Mouse (Mus musculus) kidney, postnatal 4 days (tissue): ENCODE data around the gene Rrp12.
"Not testable (repeated sequence)": the region's sequence is repeated elsewhere in the genome, so short reads cannot be mapped to it uniquely, and the experiment has no call there.

Experiments used
- DNase-seq, 2 experiments: peaks; one replicate each; pipeline ENCODE4 v3.0.0; 2021; ENCODE audit warnings: mixed read lengths in 2 of 2

Gene Rrp12

DNA sequence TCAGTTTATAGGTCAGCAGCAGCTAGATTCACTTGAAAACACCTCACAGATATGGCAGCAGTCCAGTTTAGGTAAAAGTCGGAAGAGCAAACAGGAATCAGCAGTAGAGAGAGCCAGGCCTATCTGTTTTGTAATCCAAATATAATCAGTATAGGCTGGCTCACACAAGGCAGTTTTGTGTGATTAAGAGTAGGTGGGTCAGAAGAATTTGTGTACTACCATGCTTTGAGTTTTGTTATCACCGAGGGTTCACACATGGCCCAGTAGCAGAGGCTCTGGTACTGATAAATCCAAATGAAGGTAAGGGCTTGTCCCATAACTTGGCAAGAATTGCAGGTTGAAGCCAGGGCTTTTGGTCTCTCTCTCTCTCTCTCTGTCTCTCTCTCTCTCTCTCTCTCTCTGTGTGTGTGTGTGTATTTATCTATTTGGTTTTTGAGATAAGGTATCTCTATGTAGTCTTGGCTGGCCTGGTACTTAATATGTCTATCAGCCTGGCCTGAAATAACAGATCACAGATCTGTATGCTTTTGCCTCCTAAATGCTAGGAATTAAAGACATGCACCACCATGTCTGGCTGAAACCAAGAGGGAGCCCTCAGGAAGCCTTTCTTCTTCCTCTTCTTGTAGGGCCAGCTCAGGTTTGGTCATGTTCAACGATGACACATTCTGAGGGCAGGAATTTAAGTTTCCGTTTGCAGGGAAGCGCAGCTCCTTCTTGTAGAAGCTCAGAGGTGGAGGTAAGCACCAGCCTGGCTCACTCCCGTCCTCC lies 10.5 kb upstream of the Rrp12 start:
- DNase-seq = no peak

DNA sequence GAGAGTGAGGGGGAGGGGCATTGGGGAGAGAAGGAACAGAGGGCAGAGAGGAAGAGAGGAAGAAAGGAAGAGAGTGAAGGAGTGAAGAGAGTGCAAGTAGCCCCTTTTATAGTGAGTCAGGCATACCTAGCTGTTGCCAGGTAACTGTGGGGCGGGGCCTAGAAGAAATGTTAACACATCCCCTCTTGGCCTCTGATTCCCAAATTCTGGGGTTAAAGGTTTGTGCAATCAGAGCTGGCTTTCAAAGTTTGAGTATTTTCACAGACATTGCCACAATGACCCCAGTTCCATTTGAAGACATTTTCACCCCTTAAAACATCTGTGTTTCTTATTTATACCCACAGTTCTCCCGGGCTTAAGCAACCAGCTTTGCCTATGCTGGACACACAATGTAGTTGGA lies 9.3 kb upstream of the Rrp12 start:
- no peak for DNase-seq

DNA sequence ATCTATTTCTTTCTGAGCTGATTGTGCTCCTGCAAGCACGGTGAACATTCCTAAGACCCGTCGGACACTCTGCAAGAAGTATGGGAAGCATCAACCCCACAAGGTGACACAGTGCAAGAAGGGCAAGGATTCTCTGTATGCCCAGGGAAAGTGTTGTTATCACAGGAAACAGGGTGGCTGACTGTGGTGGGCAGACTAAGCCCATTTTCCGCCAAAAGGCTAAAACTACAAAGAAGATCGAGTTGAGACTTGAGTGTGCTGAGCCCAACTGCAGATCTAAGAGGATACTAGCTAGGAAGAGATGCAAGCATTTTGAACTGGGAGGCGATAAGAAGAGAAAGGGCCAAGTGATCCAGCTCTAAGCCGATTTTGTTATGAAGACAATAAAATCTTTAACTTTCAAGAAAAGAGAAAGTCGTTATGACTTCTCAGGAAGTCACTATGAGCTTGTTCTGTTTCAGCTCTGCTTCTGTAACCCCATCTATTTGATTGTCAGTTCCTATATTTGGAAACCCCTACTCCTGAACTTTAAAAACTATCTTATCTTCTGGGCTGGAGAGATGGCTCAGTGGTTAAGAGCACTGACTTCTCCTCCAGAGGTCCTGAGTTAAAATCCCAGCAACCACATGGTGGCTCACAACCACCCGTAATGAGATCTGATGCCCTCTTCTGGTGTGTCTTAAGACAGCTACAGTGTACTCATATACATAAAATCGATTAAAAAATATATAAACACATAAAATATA lies 7.0 kb upstream of the Rrp12 start:
- DNase-seq = no peak

DNA sequence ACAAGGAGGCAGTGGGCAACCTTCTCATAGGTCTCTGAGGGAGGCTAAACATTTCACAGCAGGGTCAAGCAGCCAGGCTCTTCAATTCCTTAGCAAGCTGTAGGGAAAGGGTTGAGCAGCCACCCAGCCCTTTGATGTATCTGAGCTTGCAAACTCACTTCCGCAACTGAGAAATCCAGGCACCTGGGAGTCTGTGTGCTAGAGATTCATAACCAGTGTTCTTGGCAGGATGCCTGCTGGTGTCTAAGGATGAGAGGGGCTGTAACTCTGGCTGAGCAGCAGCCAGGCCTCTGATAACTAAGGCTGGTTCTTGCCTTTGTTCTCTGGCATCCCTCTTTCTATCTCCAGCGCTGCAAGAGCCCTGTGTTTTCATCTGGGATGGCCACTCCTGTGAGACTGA lies 5.7 kb upstream of the Rrp12 start:
- DNase-seq = peak in 1 of 2 experiments; percentile 25

DNA sequence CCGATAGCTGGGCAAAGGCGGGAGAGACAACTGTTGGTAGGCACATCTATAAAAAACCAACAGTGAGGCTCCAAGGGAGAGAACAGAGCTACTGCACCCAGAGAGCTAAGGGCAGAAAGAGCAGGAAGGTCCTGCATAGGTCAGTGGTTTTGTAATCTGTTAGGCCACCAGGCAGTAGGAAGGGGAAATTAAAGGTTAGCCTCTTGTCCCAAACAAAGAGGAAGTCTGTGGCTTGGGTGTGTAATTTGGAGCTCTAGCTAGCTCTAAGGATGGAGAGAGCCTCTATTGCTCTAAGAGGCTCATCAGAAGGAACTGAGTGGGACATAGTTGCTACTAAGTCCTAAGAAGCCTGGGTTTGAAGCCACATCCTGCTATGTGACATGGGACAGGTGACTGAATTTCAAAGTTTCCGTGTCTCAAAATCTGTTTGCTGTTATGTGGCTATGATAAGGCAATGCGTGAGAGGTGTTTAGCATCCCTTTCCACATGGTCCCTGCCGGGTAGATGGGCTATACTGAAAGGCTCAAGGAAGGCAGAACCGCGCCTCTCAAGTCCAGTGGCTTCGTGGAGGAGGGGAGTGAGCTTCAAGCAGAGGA lies 4.6 kb upstream of the Rrp12 start:
- DNase-seq = no peak

DNA sequence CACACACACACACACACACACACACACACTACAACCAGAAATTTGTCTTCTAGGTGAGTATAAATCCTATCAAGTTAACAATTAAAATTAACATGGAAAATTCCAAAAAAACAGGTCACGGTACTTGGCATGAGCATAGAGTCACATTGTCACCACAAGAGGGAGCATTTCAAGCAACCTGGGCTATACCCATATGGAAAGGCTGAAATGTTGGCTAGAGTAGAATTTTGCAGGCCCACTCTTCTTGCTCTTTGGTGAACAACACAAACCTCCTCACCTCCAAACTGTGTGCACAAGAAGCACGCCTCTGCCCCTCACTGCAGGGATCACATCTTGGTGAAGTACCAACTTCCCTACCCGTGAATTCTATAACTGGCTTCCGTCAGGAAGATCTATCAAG lies 2.9 kb upstream of the Rrp12 start:
- DNase-seq = peak; percentile 22 to 52

DNA sequence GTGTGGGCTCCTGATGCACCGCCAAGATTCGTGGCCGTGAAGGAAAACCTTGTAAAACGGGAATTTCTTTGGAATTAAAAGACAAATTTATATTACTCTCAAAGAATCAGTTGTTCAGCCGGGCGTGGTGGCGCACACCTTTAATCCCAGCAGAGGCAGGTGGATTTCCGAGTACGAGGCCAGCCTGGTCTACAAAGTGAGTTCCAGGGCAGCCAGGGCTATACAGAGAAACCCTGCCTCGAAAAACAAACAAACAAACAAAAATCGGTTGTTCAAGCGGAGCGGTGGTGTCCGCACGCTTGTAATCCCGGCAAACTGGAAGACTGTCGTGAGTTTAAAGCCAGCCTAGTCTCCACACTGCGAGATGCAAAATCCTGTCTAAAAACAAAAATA lies 342 bp upstream of the Rrp12 start:
- no peak for DNase-seq

DNA sequence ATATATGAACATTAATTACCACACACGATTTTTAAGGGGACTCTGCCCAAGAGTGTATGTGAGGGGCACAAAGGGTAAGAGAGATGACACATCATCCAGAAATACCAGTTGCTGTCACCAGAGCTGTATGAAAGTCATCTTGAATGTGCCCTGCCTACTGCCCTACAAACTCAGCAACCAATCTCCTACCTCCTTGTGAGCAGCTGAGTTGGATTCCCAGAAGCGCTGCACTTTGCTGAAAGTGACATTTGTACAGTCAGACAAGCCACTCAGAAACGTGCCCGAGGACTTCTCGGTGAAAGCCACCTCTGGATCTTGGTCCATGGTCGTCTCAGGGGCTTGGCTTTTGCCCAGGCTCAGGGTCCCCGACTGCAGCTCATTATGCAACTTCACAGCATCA lies 1.0 kb downstream of the Rrp12 start:
- DNase-seq = no peak

DNA sequence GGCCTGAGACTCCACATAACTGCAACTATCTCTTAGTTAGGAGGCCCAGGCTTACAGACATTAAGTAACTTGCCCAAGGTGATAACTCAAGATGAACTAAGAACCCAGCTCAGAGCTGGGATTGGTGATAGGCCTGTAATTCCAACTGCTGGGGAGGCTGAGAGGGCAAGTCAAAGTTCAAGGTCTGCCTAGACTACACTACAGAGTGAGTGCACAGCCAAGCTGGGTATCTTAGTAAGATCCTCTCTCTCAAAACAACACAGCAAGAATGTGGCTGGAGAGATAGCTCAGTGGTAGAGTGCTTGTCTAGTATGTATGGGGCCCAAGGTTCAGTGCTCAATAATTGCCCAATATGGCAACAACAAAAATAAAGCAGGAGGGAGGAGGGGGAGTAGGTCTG lies 7.8 kb downstream of the Rrp12 start:
- no peak for DNase-seq

DNA sequence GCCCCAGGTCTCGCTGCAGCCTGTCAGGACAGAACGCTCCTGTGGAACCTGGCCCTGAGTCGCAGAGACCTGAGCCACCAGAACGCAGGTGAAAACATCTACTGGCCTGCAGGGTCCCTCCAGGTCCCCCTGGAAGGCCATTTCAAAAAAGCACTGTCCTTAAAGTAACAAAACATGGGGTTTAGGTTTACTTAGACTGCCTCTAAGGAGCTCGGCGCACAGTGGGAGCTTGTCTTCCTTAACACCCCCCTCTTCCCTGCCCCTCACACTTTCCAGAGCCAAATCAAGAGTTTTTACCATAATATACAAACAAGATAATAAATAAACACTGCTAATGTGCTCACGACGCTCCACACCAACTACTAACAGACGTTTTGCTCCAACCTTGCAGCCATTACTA lies 12.1 kb downstream of the Rrp12 start:
- DNase-seq = no peak

DNA sequence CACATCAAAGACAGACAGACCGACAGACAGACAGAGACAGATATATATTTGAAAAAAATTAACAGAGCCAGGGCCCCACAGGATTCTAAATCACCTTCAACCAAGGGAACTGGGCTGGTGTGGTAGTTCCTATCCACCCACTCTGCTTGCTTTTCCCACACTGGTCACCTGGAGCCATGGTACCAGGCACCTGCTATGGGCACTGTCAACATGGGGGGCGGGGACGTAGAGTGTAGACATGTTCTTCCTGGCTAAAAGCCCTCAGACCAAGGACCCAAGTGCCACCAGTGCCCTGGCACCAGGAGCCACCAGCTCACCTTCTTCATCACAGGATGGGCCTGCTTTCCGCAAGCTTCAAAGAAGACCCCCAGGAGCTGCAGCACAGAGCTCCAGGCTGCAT lies 14.1 kb downstream of the Rrp12 start:
- no peak for DNase-seq

DNA sequence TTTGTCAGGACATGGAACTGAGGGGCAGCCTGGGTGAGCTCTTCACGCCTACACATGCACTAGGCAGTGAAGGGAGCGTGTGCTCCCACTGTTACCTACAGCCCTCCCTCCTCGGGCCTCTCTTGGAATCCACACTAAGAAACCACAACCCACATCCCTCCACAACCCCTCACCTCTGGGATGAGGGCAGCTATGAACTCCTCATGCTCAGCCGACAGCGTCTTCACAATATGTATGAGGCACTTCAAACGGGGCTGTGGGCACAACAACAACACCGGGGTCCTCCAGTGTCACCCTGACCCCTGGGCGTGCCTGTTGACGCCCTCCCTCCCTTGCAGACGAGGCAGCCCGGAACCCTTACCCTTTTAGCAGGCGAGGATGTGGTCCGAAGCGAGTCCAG lies 21.6 kb downstream of the Rrp12 start:
- no peak for DNase-seq

DNA sequence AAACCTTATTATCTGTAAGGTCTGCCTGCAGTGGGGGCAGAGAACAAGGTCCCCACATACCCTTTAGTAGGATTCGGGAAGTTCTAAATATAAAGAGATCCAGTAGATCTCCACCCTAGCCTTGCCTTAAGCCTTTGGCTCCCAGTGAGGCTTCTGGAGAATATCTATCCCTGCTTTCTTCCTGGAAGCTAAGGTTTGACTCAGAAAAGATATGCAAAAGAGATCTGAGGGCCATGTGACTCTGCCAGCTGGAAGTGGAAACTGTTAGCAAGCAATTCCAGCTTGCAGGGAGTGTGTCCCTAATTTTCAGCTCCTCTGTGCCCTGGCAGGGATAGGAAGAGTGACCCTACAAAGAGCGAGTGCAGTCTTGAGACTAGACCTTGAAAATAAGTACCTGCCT lies 23.7 kb downstream of the Rrp12 start:
- DNase-seq = no peak

DNA sequence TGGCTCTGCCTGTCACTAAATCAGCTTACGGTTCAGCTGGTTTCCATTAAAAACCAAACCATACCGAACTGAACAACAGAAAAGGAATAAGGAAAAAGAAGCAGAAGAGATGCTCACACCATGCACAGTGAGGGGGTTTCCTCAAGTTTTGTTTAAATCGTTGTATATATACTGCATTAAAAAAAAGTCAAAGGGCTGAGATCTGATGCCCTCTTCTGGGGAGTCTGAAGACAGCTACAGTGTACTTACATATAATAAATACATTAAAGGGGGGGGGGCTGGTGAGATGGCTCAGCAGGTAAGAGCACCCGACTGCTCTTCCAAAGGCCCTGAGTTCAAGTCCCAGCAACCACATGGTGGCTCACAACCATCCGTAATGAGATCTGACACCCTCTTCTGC lies 26.0 kb downstream of the Rrp12 start:
- not testable (repeated sequence) for DNase-seq

DNA sequence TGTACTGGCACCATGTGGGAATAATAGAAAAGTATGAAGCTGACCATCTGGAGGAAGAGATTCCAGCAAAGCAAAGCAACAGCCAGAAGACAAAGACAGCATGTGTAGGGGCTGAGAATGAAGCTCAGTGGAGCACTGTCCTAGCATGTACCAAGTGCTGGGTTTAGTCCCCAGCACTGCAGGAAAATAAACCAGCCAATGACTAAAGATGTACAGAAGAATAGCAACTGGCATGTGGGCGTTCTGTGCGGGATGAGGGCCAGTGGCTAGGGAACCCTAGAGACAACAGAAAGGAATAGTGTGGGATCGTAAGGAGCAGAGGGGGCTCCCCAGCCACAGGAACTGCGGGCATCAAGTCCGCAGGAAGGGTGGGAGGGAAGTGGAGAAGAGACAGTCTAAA lies 26.7 kb downstream of the Rrp12 start:
- no peak for DNase-seq

DNA sequence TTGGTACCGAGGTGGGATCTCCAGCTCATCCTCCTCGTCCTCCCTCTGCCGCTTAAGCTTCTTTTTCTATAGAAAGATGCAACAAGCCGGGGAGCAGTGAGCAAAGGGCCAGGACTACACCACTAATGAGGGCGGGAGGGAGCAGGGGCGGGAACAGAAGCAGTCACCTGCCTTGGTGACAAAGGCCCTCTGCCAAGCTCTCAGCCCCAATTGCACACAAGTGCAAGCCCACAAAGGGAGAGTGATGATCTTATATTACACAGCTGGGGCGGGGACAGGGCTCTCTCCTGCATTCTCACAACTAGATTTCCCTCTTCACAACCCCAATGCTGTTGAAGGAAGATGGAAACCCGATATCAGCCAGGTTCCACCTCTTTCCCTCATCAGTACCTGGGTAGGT lies 29.3 kb downstream of the Rrp12 start:
- no peak for DNase-seq

DNA sequence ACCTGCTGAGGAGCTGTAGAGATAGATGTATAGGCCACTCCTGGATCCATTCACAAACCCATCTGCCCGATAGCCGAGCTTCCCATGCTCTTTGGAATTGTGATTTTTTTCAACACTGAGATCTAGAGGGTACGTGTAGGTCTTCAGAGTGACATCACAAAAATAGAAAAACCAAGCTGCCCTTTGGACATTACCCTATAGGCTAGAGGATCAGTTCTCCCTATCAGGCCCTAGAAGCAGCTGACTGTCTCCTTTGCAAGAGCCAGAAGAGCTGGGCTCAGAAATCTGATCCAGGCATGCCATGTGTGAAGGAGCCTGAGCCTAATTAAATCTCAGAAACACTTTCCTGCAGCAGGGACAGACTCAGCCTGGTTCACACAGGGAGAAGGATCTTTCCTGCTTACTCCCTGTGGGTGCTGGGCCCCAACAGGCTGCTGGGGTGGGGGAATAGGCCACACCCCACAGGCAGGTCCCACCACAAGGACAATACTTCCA lies 38.1 kb downstream of the Rrp12 start:
- no peak for DNase-seq

DNA sequence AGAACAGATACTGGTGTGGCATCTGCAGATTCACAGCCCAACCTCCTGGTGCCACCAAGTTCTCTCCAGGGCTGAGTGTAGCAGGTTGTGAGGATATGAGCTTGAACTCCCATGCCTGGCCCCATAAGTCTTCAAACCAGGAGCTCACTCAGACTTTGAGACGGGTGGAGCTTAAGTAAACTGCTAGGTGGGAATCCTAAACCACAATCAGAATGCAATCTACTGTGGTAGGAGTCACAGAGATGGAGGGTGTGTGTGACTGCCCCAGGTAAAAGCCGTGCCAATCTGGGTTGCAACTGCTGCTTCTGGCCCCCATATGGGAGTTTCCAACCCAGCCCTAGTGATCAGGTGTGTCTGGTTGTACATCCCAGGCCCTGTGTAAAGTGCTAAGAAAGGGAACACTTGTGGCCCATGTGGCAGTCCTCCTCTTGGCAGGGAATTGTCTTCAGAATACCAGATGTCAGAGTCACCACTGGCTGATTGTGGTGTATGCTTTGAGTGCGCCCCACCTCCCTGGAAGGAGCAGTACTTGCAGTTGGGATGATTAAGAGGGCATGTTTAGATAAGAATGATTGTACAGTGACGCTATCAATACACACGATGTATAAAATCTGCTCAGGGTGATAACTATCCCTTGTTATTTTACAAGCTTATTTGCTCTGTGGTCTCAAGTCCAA lies 38.7 kb downstream of the Rrp12 start:
- DNase-seq = no peak

DNA sequence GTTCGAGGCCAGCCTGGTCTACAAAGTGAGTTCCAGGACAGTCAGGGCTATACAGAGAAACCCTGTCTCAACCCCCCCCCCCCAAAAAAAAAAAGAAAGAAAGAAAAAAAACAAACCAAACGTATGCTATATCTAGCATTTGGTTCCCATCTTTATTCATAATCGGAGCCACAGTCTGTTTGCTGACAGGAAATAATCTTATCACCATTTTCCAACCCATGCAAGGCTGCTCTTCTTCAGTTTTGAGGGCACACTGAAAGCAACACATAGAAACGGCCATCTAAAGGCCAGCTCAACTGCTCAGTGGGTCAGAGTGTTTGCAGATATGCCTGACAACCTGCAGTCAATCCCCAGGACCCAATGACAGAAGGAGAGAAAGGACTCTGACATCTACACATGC lies 43.5 kb downstream of the Rrp12 start:
- DNase-seq = no peak

DNA sequence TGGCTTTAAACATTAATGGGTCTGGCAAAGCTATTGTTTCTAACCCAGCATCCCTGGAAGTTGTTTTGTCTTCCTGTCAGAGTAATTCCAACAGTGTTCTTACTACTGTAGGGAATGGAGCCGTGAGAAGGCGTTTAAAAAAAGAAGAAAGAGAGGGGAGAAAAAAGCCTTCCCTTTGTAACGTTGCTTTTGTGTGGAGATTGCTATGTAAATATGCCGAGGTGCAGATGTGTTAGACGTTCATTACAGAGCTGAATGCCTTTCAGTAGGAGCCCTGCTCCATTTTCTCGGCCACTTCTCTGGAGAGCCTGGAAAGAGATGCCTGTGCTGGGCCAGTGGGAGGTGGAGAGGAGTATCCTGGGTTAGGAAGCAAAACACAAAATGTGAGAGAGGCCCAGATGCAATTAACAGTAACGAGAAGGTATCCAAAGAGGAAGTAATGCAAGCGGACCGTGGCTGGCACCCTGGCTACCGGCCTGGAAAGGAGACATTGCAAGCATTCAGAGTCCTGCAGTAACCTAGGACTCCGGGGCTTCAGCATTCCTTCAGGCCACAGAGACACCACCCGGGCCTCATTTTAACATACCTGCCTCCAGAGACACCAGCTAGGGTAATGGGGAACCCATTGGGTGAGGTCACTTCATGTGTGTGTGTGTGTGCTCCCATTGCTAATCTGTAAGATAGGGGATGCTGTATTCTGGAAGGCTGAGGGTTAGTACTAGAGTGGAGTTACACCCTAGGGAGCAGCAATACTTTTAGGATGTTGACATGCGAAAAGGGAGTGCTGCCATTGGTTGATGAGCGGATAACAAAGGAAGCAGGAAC lies 45.0 kb downstream of the Rrp12 start:
- DNase-seq = peak; percentile 40 to 46

DNA sequence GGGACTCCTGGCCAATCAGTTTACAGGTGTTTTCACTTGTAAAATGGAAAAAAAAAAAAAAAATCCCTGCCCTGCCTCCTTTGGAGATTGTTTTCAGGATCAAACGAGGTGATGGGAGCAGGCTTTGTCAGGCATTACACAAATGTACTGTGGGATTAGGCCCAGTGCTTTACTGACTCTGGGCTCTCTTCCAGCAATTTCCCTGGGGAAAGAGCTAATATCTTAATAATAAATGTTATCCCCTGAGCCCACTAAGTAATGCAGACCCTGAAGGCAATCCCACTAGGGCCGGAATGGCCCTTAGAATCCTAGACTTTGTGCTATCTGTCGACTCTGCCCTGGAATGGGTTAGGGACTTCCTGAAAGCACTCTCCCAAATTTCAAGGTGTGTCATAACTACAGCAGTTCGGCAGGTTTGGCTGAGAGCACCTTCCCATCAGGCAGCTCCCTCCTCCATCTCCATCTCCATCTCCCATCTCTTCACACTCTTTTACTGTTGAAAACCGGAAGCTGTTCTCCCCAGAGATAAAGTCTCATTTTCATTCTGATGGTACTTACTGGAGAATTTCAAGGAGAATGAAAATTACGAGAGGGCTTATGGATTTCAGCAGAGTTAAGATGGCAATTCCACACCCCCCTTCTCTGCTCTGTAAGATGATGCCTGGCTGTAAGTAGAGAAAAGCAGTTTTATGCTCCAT lies 45.8 kb downstream of the Rrp12 start:
- no peak for DNase-seq
